Mouse (Mus musculus): ENCODE measurements around the gene Pkmyt1.

The Pkmyt1 gene

DNA sequence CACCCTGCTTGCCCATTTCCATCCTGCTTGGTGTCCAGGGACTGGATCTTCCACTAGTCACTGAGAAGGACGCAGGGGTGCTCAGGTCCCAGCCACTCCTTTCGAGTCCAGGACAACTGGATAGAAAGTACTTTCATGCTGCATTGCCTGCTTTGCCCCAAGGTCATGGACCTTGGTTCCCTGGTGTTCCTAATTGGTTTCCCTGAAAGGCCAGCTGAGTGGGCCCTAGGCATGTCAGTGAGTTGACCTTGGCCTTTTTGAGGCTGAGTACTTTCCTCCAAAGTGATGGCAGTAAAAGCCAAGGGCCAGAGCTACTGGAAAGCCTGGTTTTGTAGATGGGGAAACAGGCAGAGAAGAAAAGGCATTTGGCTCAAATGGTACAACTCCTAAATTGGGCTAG lies 4.2 kb upstream of the Pkmyt1 start:
- DNase-seq (ENCODE audit: low read depth, low spot score): no peak

DNA sequence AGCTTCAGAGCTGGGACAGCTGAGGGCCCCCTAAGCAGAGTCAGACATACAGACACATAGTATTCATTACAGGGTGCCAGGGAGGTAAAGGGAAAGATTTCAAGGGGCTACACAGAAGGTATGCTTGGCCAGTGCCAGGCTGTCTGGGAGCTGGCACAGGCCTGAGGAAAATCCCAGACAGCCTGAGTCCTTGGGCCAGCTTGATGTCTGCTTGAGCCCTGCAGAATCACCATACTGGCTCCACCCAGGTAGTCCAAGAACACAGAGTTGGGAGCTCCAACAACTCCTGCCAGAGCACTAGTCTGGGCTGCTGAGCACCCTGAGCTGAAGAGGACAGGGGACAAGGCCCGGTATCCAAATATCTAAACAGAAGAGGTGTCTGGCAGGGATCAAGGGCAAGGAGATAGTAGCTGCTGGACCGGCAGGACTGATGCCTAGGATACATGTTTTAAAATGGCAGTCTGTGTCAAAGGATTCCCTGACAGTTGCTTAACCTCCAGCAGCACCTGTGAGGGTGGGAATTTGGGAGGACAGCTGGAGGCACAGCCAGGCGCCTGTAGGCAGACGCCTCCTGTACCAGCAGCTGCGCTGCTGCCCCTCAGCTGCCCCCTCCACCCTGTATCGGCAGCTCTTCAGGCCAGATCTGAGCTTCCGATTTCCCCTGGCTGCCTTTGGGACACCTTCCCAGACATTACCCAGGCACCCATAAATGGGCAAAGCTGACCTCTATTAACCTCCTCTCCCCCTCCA lies 3.6 kb upstream of the Pkmyt1 start, which contains the start of gene 1520401A03Rik:
Gene 1520401A03Rik, minus strand, starts transcription at position 408 of the 750 bp plus-strand sequence.
- no peak for DNase-seq (ENCODE audit: low read depth, low spot score)

DNA sequence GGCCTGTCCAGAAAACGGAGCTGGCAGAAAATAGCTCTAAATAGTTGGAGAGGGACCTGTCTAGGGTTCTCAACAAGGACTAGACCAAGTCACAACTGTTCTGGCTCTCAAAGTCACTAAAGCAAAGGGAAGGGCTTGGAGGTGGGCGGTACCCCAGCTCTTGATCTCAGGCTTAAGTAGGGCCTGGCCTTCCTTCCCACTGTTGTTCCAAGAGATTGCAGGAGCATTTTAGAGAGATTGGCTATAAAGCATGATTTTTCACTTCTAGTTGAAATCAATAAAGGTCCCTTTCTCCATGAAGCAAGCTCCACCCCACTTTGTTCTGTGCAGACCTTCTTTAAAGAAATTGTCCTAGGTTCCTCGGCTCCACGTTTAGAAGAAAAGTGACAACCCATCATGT lies 659 bp upstream of the Pkmyt1 start:
- DNase-seq (ENCODE audit: low read depth, low spot score): no peak

DNA sequence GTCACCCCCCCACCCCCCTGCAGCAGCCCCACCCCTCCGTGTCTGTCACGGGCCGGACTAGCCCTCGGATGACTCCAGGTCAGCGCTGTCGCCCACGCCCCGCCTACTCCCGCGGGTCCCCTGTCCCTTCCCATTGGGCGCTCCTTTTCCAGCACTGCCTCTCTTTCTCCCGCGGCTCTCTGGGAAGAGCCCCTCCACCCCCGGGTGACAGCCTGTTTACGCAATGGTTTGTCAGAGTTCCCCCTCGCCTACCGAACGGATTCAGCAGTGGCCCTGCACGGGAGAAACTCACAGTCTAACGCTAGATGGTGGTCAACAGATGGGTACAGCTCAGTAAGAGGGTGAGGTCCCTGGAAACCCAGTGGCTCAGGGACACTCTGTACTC lies 614 bp downstream of the Pkmyt1 start:
- no peak for DNase-seq (ENCODE audit: low read depth, low spot score)

DNA sequence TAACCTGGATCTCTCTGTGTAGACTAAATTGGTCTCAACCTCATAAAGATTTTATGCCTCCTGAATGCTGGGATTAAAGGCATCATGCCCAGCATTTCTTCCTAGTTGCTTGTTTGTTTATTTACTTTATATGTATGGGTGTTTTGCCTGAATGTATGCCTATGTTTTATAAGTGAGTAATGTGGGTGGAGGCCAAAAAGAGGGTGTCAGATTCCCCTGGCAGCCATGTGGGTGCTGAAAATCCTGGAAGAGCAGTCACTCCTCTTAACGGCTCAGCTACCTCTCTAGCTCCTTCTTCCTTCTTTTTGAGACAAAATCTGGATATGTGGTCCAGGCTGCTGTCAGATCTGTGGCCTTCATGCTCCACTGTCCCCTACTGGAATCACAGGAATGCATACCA lies 4.3 kb downstream of the Pkmyt1 start:
- DNase-seq (ENCODE audit: low read depth, low spot score): no peak

DNA sequence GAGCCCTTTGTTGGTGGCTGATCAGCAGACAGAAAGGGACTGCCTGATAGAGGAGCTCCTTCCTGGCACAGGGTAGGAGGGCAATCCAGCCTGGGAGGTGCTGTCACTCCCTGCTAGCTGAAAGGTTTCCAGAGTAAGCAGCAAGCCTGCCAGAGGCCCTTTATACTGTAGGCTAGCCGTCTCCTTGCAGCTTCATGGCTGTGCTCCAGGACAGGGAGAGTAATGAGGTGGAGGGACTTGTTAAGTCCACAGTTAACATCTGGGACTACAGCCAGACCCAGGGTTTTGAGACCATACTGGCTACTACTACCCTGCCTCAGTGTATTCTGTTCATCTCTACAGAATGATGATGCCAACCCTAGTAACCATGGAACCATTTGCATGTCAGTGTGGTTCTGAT lies 8.2 kb downstream of the Pkmyt1 start:
- no peak for DNase-seq (ENCODE audit: low read depth, low spot score)

DNA sequence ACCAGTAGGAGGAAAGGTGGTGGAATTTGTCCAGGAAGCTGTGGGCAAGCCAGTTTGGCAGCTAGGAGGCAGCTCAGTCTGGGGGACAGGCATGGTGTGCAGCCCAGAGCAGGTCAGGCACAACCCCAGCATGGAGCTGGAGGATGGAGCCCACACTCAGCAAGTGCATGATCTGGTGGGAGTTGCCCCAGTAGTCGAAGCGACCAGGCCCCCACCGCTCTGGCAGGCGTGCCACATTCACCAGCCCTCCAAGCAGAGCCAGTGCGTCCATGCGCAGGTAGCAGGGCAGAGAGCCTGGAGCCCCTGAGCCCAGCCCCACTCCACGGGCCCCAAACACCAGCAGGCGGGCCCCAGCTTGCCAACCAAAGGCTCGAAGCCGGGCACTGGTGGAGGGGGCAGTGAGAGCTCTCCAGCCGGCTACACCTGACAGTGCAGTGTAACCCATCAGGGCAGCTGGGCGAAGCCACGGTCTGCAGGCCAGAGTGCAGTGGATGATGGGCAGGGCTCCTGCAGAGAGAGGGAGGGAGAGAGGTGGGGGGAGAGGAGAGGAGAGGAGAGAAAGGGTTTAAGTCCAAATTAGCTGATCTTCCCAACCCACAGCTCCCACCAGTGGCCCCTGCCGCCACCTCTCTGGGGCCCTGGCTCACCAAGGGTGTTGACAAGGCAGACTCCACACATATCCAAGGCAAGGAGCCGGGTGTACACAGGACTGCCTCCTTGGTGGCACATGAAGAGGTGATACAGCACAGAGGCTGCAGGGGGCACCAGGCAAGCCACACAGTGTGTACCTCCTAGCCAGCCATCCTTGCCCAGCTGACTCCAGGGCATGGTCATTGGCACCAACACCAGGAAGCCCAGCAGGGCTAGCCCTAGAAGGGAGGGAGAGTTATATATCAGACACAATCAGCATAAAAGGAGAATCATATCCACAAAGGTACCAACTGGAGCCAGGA lies 11.6 kb downstream of the Pkmyt1 start:
- DNase-seq (ENCODE audit: low read depth, low spot score): no peak

DNA sequence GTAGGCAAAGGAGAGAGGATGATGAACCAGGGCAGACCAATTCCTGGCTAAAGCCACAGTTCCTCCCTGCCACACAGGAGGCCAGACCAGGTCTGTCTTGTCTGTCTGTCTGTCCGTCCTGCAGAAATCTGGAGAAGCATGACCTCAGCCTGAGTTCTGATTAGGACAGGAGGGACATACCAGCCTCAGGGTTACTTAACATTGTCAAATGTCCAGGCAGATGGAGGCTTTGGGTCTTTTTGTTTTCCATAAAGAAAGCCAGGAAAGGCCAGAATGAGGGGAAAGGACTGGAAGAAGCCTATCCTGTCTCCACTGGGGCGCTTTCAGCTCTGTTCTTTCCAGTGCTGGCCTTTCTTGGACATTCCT lies 12.7 kb downstream of the Pkmyt1 start:
- no peak for DNase-seq (ENCODE audit: low read depth, low spot score)

DNA sequence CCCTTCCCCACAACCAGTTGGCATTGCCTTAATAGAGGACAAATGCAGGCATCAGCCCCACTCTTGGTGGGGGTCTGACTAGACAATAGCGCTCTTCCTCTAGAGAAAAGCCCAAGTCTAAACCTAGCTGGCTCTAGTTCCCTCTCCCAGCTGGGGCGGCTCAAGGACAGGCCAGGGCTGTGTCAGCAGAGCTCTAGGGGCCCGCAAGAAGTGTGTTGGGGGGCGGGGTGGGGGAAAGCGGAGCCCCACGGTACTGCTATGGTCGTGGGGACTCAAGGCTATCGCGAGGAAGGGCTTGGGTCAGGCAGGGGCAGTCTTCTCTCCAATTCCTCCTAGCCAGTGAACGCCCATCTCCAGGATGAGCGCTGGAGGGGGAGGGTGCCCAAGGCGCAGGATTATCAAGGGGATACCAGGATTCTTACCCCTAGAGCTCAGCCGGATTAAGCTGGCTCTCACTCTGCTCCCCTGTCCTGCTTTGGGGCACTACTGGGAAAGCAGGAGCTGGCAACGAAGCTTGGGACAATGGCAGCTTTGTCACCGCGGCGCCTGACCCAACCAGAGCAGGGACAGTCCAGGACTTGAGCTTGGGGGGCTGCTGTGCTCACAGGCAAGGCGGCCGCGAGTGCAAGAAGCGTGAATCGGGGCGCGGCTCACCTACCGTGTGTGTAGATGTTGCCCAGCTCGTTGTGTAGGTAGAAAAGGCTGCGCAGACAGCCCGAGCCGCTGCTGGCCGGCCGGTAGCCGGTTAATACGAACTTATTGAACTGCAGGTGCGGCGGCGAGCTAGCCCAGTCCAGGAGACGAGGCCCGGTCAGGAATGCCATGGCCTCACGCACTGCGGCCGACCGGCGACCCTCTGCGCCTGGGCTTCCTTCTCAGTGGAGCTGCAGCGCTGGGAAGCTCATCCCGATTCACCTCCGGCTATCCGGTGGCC lies 13.3 kb downstream of the Pkmyt1 start:
- DNase-seq (ENCODE audit: low read depth, low spot score): no peak

DNA sequence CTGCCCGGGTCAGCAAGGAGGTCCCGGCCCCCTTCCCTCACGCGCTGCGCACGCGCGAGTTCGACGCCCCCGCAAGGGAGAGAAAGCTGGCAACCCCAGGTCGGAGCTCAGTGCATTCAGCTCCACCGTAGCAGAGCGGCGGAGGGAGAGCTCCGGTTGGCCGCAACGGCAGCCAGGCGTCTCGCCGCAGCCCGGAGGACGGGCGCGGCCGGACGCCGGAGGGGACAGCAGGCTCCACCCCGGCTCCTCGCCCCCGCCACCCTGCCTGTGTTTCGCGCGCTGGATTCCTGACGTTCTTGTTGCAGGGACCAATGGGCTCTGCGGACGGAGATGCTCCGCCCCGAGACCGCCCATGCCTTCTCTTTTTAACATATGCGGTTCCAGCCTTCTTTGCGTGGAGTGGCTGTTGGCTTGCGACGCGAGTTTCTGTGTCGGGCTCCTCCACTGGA lies 14.0 kb downstream of the Pkmyt1 start:
- no peak for DNase-seq (ENCODE audit: low read depth, low spot score)

DNA sequence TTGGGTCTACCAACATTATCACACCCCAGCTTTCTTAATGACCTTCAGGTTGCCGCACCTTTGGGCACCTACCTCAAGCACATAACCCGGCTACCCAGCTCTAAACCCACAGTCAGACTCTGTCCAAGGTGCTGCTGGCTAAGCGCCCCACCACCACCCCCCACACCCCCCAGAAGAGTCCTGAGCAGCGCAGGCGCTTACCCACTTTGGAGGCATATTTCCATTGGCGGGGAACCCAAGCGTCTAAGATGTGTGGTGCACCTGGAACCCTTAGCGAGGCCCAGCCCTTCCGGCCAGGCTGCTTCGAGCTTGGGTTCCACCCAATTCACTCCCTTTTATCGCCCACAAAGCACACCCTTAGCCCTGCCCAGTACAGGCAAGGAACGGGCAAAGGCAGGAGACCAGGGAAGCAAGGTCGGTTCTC lies 14.5 kb downstream of the Pkmyt1 start, which contains the start of gene Paqr4:
Gene Paqr4, minus strand, starts transcription at position 270 of the 424 bp plus-strand sequence.
- DNase-seq (ENCODE audit: low read depth, low spot score): no peak

DNA sequence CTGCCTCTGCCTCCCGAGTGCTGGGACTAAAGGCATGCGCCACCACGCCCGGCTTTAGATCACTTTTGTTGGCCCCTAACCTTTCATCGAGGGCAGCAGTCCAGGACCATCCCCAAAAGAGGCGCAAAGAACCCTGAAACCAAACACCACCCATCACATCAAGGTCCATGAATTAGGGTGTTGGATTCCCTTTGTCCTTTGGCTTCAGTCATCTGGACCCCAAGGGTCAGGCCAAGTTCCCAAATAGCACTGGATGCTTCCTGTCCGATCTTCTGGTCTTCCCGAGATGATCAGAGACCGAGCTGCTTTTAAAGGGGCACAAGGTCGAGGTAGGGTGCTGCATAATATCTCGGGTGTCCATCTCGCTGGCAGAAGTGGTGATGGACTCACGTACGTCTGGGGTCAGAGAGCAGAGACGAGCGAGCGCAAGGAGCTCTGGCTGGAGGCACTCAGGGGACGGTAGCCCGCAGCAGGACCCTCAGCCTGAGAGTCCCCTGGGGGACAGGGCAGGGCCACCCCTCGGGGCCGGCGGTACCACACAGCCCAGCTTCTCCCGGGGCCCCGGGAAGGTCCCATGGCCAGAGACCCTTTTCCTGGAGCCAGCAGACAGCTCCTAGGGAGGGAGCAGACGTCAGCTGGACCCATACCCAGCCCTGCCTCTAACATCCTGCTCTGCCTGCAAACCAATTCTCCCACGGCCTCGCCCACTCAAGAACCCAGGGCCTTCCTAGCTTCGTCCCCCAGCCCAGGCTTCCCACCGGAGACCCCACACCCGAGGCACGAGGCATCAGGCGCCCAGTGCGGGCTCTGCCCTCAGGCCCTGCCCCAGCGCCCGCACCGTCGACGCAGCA lies 15.4 kb downstream of the Pkmyt1 start:
- DNase-seq (ENCODE audit: low read depth, low spot score): no peak

DNA sequence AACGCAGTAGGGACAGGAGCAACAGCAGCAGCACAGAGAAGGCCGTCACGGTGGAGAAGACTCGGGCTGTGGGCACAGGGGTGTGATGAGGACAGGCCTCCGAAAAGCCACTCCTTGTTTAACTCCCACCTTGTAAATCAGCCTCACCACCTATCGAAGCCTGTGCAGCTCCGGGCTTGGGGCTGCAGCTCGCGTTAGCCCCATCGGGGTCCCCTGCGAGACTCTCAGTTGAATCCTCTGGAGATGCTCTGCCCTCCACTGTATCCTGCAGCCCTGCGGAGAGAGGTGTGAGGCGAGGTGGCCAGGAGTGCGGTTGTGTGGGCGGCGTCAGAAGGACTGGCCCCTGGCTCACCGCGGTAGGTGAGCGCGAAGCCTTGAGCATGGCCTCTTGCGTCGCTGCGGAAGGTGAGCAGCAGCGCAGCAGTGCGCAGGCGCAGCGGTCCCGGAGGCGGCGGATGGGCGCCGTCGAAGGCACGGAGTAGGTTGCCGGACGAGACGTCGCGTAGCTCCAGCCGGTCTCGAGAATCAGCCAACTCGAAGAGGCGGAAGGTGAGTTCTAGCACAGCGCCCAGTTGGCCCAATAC lies 16.2 kb downstream of the Pkmyt1 start:
- DNase-seq (ENCODE audit: low read depth, low spot score): no peak

DNA sequence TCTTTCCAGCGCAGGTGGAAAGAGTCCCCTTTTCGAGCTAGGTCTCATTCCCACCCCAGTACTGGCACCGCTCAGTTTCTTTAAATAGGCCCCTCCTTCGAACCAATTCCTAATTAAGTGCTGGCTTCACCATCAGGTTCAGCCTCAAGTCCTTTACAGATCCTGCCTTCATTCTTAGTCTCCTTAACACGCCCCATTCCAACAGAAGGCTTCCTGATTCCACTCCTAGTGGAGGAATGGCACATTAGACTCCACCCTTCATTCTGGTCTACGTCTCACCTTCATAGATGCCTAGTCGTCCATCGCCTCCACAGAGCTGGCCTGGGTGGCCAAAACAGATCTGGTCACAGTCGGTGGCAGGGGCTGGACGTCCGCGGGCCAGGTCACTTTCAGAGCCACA lies 16.8 kb downstream of the Pkmyt1 start:
- DNase-seq (ENCODE audit: low read depth, low spot score): no peak

DNA sequence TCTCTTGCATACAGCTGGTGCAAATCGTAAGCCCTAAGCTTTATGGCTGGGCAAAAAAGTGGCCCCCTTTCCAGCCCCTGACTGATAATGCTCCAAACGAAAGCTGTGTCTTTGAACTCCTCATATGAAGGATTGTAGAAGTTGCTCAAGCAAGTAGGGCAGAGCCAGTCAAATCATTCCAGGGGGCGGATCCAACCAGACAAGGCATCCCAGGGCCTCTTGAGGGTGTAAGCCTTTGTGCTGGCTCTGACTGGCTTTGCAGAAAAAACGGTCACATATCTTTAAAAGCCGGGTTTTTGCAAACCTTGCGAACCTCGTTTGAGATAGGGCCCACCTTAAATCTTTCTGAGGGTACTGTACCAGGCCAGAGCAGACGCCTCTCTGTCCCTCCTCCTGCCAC lies 17.9 kb downstream of the Pkmyt1 start:
- DNase-seq (ENCODE audit: low read depth, low spot score): no peak

DNA sequence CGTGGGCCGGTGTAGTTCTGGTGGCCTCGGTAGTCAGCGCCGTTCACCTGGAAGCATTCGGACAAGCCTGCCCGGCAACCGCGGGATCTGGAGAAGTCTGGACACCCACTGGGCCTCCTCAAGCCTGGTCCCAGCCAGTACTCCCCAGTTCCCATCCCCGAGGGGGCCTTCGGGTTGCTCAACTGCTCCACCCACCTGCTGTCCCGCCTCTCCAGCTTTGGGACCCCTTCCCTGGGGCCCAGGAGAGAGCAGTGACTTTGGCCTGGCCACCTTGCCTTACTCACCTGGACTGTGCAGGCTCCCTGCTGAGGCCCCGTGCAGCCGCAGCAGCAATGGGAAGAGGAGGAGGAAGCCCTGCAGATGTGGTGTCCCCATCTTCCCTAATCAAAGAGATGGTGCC lies 18.5 kb downstream of the Pkmyt1 start:
- DNase-seq (ENCODE audit: low read depth, low spot score): no peak

DNA sequence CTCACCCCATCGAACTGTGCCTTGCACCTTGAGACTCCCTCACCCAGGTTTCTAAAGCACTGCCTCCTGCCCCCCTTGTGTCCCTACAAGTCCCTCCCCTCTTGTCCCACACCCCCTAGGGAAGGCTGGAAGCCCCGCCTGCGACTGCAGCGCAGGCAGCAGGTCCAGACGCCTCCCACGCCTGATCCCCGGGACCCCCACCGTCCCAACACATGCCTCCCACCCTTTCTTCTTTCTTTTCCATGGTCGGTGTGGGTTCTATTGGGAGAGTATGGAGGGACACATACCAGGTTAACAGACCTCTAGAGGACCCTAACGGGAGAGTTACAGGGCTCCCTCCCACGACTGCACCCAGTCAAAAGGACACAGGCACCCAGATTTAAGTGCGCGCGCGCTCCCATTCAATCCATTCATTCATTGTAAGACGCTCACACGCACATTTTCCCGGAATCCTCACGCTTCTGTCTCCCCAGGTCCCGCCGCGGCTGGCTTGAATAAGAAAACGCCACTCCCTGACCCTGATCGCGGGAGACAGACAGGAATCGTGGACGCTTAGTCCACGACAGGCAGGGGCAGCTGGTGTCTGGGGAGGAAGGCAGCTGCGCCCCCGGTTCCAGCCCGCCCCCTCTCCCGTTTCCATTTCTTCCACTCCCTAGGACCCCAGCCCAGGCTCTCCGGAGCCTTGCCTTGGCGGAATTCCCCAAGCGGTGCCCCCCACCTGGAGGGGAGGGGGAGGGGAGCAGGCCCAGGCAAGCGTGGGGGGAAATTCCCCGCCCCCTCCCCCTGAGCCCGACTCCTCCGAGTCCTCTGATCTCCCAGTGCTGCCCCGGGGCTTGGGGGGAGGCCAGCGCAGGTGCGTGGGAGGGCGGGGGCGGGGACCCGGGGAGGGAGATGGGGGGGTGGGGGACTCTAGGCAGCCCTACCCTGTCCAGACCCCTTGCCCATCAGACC lies 19.4 kb downstream of the Pkmyt1 start, which contains the start of gene Kremen2:
Gene Kremen2, minus strand, starts transcription at position 533 of the 951 bp plus-strand sequence.
- DNase-seq (ENCODE audit: low read depth, low spot score): no peak

DNA sequence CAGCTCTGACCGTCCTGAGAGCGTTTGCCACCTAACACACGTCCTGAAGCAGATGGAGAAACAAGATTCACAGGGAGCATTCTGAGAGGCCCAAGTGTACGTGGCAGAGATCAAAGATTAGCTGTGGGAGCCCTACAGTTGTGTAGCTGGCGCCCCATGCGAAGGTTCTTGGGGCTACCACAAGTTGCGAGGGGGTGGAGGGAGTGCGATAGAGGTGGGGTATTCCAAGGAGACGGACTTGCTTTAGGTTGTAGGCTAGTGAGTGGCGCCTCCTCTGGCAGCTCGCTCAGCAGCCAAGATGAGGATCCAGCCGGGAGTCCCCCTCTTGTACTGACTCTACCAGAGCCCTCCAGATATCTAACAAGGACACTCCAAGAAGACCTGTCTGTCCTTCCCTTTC lies 20.2 kb downstream of the Pkmyt1 start:
- no peak for DNase-seq (ENCODE audit: low read depth, low spot score)

DNA sequence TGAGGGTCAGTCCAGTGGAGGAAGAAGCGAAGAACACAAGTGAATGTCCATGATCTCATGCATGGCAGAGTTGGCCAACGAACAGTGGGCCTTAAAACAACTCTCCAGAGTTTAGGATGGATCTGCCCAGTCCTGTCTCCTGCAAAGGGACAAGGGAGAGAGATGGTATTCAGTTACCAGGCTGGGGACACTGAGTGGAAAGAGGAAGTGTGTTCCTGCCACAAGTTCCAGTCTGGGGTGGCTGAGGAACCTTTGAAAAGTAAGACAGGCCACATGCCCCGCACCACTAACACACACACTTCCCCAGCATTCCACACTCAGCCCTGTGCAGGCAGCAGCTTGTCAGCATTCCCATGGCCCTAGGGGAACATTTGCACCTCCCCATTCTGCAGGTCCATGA lies 20.6 kb downstream of the Pkmyt1 start:
- no peak for DNase-seq (ENCODE audit: low read depth, low spot score)

All from WW6 (cell line).